Mouse (Mus musculus) hindbrain, embryonic 10.5 days (tissue): ENCODE results near the gene Tbx5. TPM values are rescaled to one million over a fixed set of nuclear protein-coding genes. Genes with fewer than 3 reads are reported as not detected.
A peak's percentile ranks its signal among the peaks of the same experiment; 100 is the strongest.
"Not testable (repeated sequence)": the region's sequence is repeated elsewhere in the genome, so short reads cannot be mapped to it uniquely, and the experiment has no call there.

Experiments
- DNase-seq: peaks from one replicate; pipeline ENCODE4 v3.0.0-alpha.2; 2017; ENCODE audit warnings: low spot score
- H3K27ac ChIP-seq: fragments of 300-500 bp; sonication (generic); 2 replicates; pipeline ENCODE4 v1.5.1; 2016; ENCODE audit warnings: mild to moderate bottlenecking, moderate library complexity
- H3K27me3 ChIP-seq: fragments of 300-500 bp; sonication (generic); 2 replicates; pipeline ENCODE4 v1.6.1; 2016; ENCODE audit warnings: mild to moderate bottlenecking; ENCODE audit not compliant: poor library complexity, insufficient read depth, severe bottlenecking
- H3K36me3 ChIP-seq: fragments of 300-500 bp; sonication (generic); 2 replicates; pipeline ENCODE4 v1.6.1; 2016; ENCODE audit warnings: mild to moderate bottlenecking, moderate library complexity
- H3K4me1 ChIP-seq: fragments of 300-500 bp; sonication (generic); replicated peaks from 2 replicates; pipeline ENCODE4 v1.6.1; 2016; ENCODE audit warnings: mild to moderate bottlenecking
- H3K4me3 ChIP-seq: fragments of 300-500 bp; sonication (generic); 2 replicates; pipeline ENCODE4 v1.5.1; 2016; ENCODE audit warnings: mild to moderate bottlenecking, moderate library complexity
- H3K9me3 ChIP-seq: fragments of 300-500 bp; sonication (generic); 2 replicates; pipeline ENCODE4 v1.6.1; 2016; ENCODE audit warnings: mild to moderate bottlenecking, moderate library complexity
- WGBS: fragments of 180-500 bp; shearing (Covaris S2); methylation state at CpG from one replicate; pipeline ENCODE4 v1.1.7; 2016; 5-methylcytosine and 5-hydroxymethylcytosine counted together
- polyA plus RNA-seq: library from polyadenylated mRNA; unstranded; fragments of >200 nt; fragmentation: Nextera tagmentation; extraction: Ambion mirVana; gene quantifications from 2 replicates; pipeline ENCODE4 v1.2.1, GENCODE M21; 2016

Tbx5 gene
- polyA plus RNA-seq, 1 experiment from 2014 or later, result not detected

GRCm38 (mm10) chr5:119867986-119868385 lies 35.5 kb downstream of the Tbx5 start:
- Histone ChIP-seq H3K9me3 (no peaks in the 10 kb centered on the region), H3K27ac (no peak overlapping the region), H3K4me3 (no peak overlapping the region), H3K4me1 (peaks cover 12% of the 10 kb centered on the region), H3K36me3 (no peaks in the 10 kb centered on the region), H3K27me3 (peaks cover 39% of the 10 kb centered on the region)
- DNase-seq, result no peak
- 88% methylated on average over 6 of the region's 6 CpGs for WGBS

GRCm38 (mm10) chr5:119875421-119875820 lies 43.0 kb downstream of the Tbx5 start:
- Histone ChIP-seq H3K27me3 (no peaks in the 10 kb centered on the region), H3K4me3 (no peak overlapping the region), H3K36me3 (no peaks in the 10 kb centered on the region), H3K9me3 (no peaks in the 10 kb centered on the region), H3K27ac (no peak overlapping the region), H3K4me1 (0 out of 2 replicates have a peak, but pooled peaks cover 4% of the 10 kb centered on the region)
- 35% methylated on average over 2 of the region's 2 CpGs for WGBS
- DNase-seq, result no peak

- 85% methylated on average over 6 of the region's 6 CpGs for WGBS
- DNase-seq, result no peak
- H3K4me1 ChIP-seq, result 0 out of 2 replicates have a peak, but pooled peaks cover 4% of the 10 kb centered on the region
Observed at GRCm38 (mm10) chr5:119877185-119877584, 44.7 kb downstream of the Tbx5 start.

GRCm38 (mm10) chr5:119885595-119885994 lies 53.1 kb downstream of the Tbx5 start:
- H3K27ac ChIP-seq, result no peak overlapping the region
- H3K36me3 ChIP-seq, result no peaks in the 10 kb centered on the region
- H3K9me3 ChIP-seq, result peaks cover 2% of the 10 kb centered on the region; the same call in 1 of the 2 replicates
- 90% methylated on average over 7 of the region's 8 CpGs for WGBS
- no peak for DNase-seq
- no peak overlapping the region for H3K4me3 ChIP-seq
- no peaks in the 10 kb centered on the region for H3K27me3 ChIP-seq
- 0 out of 2 replicates have a peak, but pooled peaks cover 2% of the 10 kb centered on the region for H3K4me1 ChIP-seq

More at GRCm38 (mm10) chr5:119877185-119877584, 44.7 kb downstream of the Tbx5 start:
- H3K36me3 ChIP-seq, result no peaks in the 10 kb centered on the region
- no peaks in the 10 kb centered on the region for H3K27me3 ChIP-seq
- H3K4me3 ChIP-seq, result no peak overlapping the region
- H3K9me3 ChIP-seq, result no peaks in the 10 kb centered on the region
- H3K27ac ChIP-seq, result no peak overlapping the region

- peaks cover 2% of the 10 kb centered on the region; the same call in 1 of the 2 replicates for H3K9me3 ChIP-seq
- no peak overlapping the region for H3K27ac ChIP-seq
- H3K4me1 ChIP-seq, result 0 out of 2 replicates have a peak, but pooled peaks cover 2% of the 10 kb centered on the region
- WGBS, result 90% methylated on average over 8 of the region's 8 CpGs
- no peak for DNase-seq
- H3K4me3 ChIP-seq, result no peak overlapping the region
- H3K27me3 ChIP-seq, result no peaks in the 10 kb centered on the region
- H3K36me3 ChIP-seq, result no peaks in the 10 kb centered on the region
Observed at GRCm38 (mm10) chr5:119887381-119887780, 54.9 kb downstream of the Tbx5 start.

- Histone ChIP-seq H3K4me1 (0 out of 2 replicates have a peak, but pooled peaks cover 2% of the 10 kb centered on the region), H3K4me3 (no peak overlapping the region), H3K27ac (no peak overlapping the region), H3K36me3 (no peaks in the 10 kb centered on the region), H3K27me3 (no peaks in the 10 kb centered on the region), H3K9me3 (peaks cover 2% of the 10 kb centered on the region; the same call in 1 of the 2 replicates)
- WGBS, result 75% methylated on average over 5 of the region's 5 CpGs
- no peak for DNase-seq
Observed at GRCm38 (mm10) chr5:119891960-119892359, 59.5 kb downstream of the Tbx5 start.

- Histone ChIP-seq H3K4me3 (no peak overlapping the region), H3K36me3 (no peaks in the 10 kb centered on the region), H3K27me3 (no peaks in the 10 kb centered on the region), H3K9me3 (no peaks in the 10 kb centered on the region), H3K4me1 (0 out of 2 replicates have a peak, but pooled peaks cover 2% of the 10 kb centered on the region), H3K27ac (no peak overlapping the region)
- 81% methylated on average over 3 of the region's 3 CpGs for WGBS
- no peak for DNase-seq
Observed at GRCm38 (mm10) chr5:119893060-119893459, 60.6 kb downstream of the Tbx5 start.

- no peak for DNase-seq
- WGBS, result 79% methylated on average over 3 of the region's 3 CpGs
Observed at GRCm38 (mm10) chr5:119896605-119897004, 64.1 kb downstream of the Tbx5 start.

DNA sequence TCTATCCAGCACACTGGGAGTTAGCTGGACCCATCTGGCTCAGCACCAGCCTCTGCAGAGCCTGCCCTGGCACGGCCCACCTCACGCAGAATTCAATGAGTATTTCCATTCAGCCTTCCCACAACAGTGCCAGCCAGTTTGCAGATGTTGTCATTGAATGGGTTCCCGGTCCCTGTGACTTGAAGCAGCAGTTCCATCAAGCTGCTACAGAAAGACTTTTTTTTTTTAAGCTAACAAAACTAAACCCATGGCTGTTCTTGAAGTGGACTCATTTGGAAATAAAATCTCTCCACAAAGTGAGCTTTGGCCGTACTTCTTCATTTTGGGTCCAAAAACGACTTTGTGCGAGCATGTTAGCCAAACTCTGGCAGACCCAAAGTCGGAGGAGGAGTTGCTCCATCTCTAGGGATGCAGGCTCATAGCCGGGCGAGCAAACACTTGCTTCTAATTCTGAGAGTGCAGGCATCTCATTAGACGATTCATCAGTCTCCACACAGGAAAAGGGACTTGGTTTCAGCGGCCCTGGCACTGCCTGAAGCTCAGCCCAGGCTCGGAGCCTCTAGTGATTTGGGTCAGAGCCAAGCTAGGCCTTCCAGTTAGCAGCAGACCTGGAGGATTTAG lies 84.2 kb downstream of the Tbx5 start:
- no peak for DNase-seq

More at GRCm38 (mm10) chr5:119896605-119897004, 64.1 kb downstream of the Tbx5 start:
- no peak overlapping the region for H3K4me3 ChIP-seq
- H3K36me3 ChIP-seq, result no peaks in the 10 kb centered on the region
- H3K27me3 ChIP-seq, result no peaks in the 10 kb centered on the region
- H3K27ac ChIP-seq, result no peak overlapping the region
- H3K9me3 ChIP-seq, result no peaks in the 10 kb centered on the region
- H3K4me1 ChIP-seq, result no peaks in the 10 kb centered on the region

GRCm38 (mm10) chr5:119918381-119918780 lies 85.9 kb downstream of the Tbx5 start:
- H3K27me3 ChIP-seq, DNase-seq, H3K27ac ChIP-seq, H3K36me3 ChIP-seq, H3K4me3 ChIP-seq, H3K4me1 ChIP-seq, H3K9me3 ChIP-seq: not testable (repeated sequence)
- 89% methylated on average over 1 of the region's 1 CpGs for WGBS

More for the DNA sequence above, 84.2 kb downstream of the Tbx5 start:
- Histone ChIP-seq H3K9me3 (no peaks in the 10 kb centered on the region), H3K36me3 (no peaks in the 10 kb centered on the region), H3K27me3 (no peaks in the 10 kb centered on the region), H3K4me3 (no peak overlapping the region), H3K27ac (no peak overlapping the region), H3K4me1 (peaks cover under 1% of the 10 kb centered on the region; the same call in 1 of the 2 replicates)
- WGBS, result 87% methylated on average over 12 of the region's 12 CpGs

- no peaks in the 10 kb centered on the region for H3K9me3 ChIP-seq
- WGBS, result 58% methylated on average over 10 of the region's 10 CpGs
- DNase-seq, result no peak
- peaks cover 3% of the 10 kb centered on the region; the same call in 1 of the 2 replicates for H3K4me1 ChIP-seq
- no peak overlapping the region for H3K4me3 ChIP-seq
- H3K27me3 ChIP-seq, result no peaks in the 10 kb centered on the region
- no peaks in the 10 kb centered on the region for H3K36me3 ChIP-seq
- H3K27ac ChIP-seq, result no peak overlapping the region
Observed at GRCm38 (mm10) chr5:119920941-119921340, 88.5 kb downstream of the Tbx5 start.

- H3K27ac ChIP-seq, result no peak overlapping the region
- H3K4me3 ChIP-seq, result no peak overlapping the region
- H3K36me3 ChIP-seq, result no peaks in the 10 kb centered on the region
- H3K4me1 ChIP-seq, result peaks cover 3% of the 10 kb centered on the region; the same call in 1 of the 2 replicates
- no peaks in the 10 kb centered on the region for H3K27me3 ChIP-seq
- H3K9me3 ChIP-seq, result no peaks in the 10 kb centered on the region
- peak; percentile 4 for DNase-seq
- WGBS, result 63% methylated on average over 11 of the region's 11 CpGs
Observed at GRCm38 (mm10) chr5:119922229-119922628, 89.8 kb downstream of the Tbx5 start.
